Mouse (Mus musculus) layer of hippocampus, postnatal 25 days (tissue): Measurements from ENCODE around the gene Agap1. TPM values are rescaled to one million over a fixed set of nuclear protein-coding genes. Genes with fewer than 3 reads are reported as not detected.

ENCODE experiments used
- DNase-seq, 2 experiments: peaks; one replicate each; pipeline ENCODE4 v3.0.0; 2022; ENCODE audit warnings: mixed read lengths in 2 of 2, low spot score in 1 of 2; ENCODE audit errors: extremely low spot score in 1 of 2
- total RNA-seq, 2 experiments: library from RNA; stranded (reverse); gene quantifications; 2 replicates each; pipeline ENCODE4 v1.2.3; 2021

Gene Agap1
- total RNA-seq, 2 experiments from 2014 or later, result 255 to 275 TPM

- DNase-seq, result no peak
These were observed 86.5 kb downstream of the Agap1 start for GRCm38 (mm10) chr1:89541151-89541550.

GRCm38 (mm10) chr1:89542464-89542863, 87.9 kb downstream of the Agap1 start:
- no peak for DNase-seq

GRCm38 (mm10) chr1:89543312-89543711, 88.7 kb downstream of the Agap1 start:
- no peak for DNase-seq

- DNase-seq, result no peak
These were observed 89.5 kb downstream of the Agap1 start for GRCm38 (mm10) chr1:89544094-89544493.

- no peak for DNase-seq
These were observed 90.5 kb downstream of the Agap1 start for GRCm38 (mm10) chr1:89545099-89545498.

GRCm38 (mm10) chr1:89547525-89548504, 93.2 kb downstream of the Agap1 start:
- no peak for DNase-seq

- DNase-seq, result peak; percentile 25 to 28
These were observed 95.7 kb downstream of the Agap1 start for GRCm38 (mm10) chr1:89550061-89550869.

- DNase-seq, result no peak
These were observed 97.9 kb downstream of the Agap1 start for GRCm38 (mm10) chr1:89552470-89552869.

- DNase-seq, result no peak
These were observed 99.2 kb downstream of the Agap1 start for GRCm38 (mm10) chr1:89553791-89554190.

GRCm38 (mm10) chr1:89554969-89555856, 100.6 kb downstream of the Agap1 start:
- DNase-seq, result no peak

GRCm38 (mm10) chr1:89556006-89556405, 101.4 kb downstream of the Agap1 start:
- DNase-seq, result no peak

GRCm38 (mm10) chr1:89557401-89557800, 102.8 kb downstream of the Agap1 start:
- DNase-seq, result no peak

GRCm38 (mm10) chr1:89558080-89558479, 103.5 kb downstream of the Agap1 start:
- DNase-seq, result no peak

- no peak for DNase-seq
These were observed 108.8 kb downstream of the Agap1 start for GRCm38 (mm10) chr1:89563399-89563798.

- no peak for DNase-seq
These were observed 112.2 kb downstream of the Agap1 start for GRCm38 (mm10) chr1:89566578-89567488.

GRCm38 (mm10) chr1:89568546-89569405, 114.2 kb downstream of the Agap1 start:
- DNase-seq, result no peak

- no peak for DNase-seq
These were observed 116.1 kb downstream of the Agap1 start for GRCm38 (mm10) chr1:89570522-89571299.
